Mouse (Mus musculus) heart, postnatal 36 days (tissue): ENCODE data around the gene Kif1b. TPM values are rescaled to one million over a fixed set of nuclear protein-coding genes. Genes with fewer than 3 reads are reported as not detected.

Experiments
- DNase-seq, 2 experiments: peaks; one replicate each; pipeline ENCODE4 v3.0.0; 2021 to 2022
- intact Hi-C: fragments of 180-260 bp; cut with DNase I; formaldehyde crosslinking; loops from one replicate; pipeline ENCODE4 v1.15.1; 2025
- total RNA-seq, 2 experiments: library from RNA; stranded (reverse); gene quantifications; 2 replicates each; pipeline ENCODE4 v1.2.3; 2021

Gene Kif1b
- total RNA-seq, 2 experiments from 2014 or later = 148 to 157 TPM

DNA sequence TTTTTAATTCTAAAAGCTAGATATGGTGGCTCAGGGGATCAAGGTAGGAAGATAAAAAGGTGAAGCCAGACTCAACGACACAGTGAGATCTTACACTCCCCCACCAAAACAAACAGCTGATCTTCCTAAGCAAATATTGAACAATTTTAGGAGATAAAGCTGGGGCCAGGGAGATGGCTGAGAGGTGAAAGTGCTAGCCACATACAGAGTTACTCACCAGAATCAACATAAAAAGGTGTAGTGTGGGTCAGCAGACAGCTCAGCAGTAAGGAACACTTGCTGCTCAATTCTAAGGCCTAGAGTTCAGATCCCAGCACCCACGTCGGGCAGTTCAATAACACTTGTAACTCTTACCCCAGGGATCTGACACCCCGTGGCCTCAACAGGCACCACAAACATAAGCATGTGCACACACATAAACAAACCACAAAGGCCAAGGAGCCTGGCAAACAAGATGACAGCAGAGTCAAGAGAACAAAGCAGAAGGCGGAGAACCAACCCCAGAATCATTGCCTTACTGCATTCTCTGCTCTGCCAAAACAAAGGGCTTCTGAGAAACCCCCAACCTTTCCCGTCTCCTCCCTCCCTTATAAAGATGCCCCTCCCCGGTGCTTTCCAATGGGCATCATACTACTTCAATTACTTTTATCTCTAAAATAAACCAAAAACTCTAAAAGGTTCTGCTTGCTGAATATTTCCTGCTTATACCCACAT, 25.3 kb downstream of the Kif1b start:
- intact Hi-C loops = no loop called here
- no peak for DNase-seq

DNA sequence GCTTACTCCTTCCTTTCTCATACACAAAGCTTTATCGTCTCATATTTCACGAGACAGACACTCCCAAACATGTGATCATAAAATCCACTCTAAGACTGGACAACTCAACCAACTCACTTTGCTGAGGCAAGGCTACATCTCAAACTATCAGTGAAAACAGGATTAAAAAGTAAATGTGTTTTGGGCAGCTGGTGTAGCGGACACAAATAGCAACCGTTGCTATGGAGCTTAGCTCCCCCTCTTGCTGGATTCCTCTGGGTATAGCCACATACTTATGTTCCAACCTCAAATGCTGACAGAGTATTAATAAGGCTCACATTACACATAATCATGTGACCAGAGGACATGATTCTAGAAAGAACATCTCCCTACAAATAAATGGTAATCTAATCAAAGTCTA, 29.9 kb downstream of the Kif1b start:
- intact Hi-C loops = no loop called here
- no peak for DNase-seq

DNA sequence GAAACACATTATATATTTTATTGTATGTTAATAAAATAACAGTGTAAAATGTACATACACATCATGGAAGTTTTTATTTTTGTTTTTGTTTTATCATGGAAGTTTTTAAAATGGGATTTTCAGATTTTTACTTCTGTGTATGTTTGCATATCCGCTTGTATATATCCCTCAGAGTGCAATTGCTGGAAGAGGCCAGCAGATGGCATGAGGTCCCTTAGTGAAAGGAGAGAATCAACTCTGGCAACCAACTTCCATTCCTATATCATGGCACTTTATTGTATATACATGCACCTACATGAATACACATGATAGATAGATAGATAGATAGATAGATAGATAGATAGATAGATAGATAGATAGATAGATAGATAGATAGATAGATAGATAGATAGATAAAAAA, 34.4 kb downstream of the Kif1b start:
- intact Hi-C loops = no loop called here
- no peak for DNase-seq

DNA sequence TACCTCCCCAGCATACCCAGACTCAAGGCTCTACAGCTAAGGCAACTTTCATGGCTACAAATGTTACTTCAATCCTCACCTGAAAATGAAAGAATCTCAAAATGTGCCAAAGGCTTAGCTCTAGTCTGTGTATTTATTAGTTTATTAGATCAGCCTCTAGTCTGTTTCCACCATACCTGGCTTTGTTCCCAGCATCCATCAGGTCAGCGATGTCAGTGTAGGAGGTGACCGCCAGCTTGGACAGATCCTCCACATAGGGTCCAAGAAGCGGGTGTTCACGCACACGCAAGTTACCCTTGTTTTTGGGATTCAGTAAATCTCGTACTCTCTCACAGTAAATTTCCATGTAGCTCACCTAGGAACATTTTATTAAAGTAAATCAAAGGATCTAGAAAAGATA, 37.0 kb downstream of the Kif1b start:
- intact Hi-C loops = no loop called here

DNA sequence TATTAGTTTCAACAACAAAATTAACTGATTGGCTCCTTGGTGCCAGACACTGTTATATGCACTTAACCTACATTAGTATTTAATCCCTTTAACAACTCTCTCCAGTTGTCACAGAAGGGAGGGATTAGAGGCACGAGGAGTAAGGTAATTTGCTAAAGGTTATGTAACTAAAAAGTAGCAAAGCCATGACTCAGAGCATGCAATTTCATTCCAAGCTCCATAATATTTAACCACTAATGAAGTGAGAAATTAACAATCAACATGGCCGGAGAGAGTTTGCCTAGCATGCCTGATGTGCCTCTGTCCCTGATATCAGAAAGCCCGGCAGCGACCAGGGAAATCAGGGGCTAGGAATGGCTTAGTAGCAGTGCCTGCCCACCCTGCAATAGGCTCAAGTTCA, 38.5 kb downstream of the Kif1b start:
- no peak for DNase-seq
- intact Hi-C loops = no loop called here

More for the DNA sequence above, 37.0 kb downstream of the Kif1b start:
- DNase-seq = no peak

DNA sequence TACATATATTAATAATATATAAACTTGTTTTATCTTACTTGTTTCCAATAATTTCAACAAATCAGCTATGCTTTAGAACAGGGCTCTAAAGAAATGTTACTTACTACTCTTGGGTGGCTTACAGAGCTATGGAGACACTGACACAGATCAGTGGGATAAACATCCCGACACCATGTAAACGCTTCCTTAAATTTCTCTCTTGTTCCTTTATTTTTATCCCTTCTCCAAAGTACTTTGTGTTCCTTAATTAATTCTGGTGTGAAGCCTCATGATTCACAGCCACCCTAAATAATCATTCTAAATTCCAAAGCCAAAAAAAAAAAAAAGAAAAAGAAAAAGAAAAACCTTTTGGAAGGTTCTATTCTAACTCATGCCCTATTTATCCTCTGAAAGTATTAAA, 42.6 kb downstream of the Kif1b start:
- intact Hi-C loops = no loop called here
- DNase-seq = no peak

DNA sequence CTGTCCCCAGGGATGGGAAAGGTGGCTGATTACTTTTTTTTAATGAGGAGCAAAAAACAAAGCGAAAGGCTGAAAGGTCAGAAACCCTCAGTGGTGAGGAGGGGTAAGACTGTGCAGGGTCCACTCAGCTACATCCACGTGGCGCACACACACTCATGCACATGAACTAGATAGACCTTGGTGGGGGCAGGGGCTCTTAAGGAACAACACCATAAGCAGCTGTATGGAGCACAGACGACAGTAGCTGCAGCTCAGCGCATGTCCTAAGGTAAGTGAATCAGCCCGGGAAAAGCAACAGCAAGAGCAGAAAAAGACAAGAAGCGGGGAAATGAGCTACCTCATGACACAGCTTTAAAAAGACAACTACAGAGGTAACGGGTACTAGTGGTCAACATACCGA, 44.3 kb downstream of the Kif1b start:
- DNase-seq = no peak

DNA sequence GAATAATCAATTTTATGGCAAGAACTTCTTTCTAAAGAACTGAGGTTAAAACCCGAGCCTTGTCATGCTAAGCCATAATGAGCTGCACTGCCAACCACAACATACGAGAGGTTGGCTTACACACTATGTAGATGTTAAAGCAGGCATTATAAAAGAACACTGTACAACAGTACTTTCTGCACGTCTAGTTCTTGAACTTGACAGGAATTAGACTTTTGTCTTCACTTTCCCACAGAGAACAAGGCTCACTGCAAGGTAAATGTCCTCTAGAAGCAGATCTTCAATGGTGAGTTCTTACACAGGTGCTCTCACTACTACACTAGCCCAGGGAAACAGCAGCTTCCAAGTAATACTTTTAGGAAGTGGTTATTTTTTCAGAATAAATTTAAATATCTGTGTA, 46.0 kb downstream of the Kif1b start:
- no peak for DNase-seq
- intact Hi-C loops = no loop called here

More for the DNA sequence above, 44.3 kb downstream of the Kif1b start:
- intact Hi-C loops = no loop called here

DNA sequence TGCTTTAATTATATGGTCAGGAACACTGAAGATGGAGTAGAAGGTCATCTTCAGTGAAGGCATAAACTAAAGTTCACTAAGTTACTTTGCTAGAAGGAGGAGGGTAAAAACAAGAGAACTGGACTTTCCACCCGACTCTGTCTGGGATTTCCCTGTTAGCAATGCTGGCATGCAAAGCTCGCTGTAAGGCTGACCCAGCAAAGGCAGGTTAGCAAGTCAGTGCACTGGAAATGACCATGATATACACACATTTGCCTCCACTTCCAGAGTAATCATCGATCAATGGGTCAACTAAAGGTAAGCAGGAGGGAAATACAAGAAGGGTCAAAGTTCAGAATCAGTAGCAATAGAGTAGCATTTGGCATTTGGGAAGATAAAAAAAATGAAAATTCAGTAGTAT, 46.6 kb downstream of the Kif1b start:
- intact Hi-C loops = no loop called here
- no peak for DNase-seq

DNA sequence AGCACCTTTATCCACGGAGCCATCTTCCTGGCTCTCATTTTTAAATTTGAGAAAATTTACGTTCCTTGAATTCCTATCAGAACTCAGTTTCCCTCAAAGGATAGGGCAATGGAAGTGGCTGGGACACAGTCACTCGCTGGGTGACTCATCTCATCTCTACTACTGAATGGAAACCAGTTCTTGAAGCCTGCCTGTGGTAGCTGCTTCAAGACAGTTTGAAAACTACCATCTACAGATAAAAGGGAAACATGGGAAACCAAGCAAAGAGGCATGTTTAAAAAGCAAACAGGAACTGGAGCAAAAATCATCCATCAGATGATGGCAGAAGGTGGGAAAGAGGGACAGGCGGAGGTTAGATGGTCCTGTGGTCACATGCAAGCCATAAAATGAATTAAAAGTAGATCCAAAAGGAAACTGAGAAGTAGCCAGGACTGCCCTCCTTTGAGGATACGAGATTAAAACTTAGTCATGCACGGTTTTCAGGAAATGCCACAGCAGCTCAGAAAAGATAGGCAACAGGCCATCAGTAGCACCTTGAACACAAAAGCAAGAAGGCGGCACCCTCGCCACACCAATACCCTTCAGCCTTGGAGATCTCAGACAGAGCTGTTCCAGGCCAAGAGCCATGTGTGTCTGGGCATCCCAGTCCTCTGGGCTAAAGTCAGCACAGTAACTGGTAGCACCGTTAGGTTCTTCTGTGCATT, 48.0 kb downstream of the Kif1b start:
- no peak for DNase-seq
- intact Hi-C loops = no loop called here

DNA sequence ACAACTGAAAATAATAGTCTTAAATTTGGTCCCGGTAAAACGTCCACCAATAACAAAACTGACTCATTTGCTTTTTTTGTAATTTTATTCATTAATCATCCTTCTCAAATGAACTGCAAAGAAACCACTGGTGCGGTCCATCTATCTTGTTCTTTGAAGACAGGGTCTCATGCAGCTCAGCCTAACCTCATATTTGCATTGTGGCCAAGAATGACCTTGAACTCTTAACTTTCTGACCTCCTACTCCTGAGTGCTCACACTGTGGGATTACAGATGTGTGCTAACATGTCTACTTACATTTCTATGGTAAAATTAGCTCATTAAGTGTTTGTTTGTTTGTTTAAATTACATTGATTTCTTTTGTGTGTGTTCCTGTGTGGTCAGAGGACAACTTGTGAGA, 48.6 kb downstream of the Kif1b start:
- intact Hi-C loops = no loop called here

DNA sequence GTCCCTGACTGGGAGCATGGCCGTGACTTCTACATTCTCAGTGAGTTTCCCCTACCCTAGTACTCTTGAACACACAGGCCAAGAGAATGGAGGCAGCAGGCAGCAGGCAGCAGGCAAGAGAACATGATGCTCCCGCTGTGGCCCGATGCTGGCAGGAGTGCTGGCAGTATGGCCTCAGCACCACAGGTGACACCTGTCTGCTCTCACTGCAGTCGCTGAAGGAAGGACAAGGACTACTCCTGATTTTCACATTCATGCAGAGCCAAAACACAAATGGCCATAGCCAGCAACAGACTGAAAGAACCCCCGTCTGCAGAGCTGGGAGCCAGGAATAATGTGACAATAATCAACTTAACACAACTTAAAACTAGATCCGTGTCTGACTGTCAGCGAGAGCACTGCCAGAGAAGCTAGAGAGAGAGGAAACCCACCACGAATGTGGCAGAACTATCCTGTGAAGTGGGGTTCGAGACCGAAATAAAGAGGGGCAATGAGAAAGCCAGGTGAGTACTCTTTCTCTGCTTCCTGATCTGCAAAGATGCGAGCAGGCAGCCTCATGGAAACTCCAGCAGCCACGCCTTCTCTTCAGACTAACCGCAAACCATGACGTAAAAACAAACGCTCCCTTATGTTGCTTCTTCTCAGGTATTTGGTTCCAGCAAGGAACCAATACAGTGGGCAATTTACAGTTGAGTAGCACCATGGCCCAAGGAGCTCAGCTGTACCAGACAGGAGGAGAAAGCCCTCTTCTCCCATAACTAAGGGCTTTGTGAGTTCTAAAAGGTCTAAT, 50.8 kb downstream of the Kif1b start:
- intact Hi-C loops = no loop called here
- DNase-seq = no peak

More for the DNA sequence above, 48.6 kb downstream of the Kif1b start:
- no peak for DNase-seq

DNA sequence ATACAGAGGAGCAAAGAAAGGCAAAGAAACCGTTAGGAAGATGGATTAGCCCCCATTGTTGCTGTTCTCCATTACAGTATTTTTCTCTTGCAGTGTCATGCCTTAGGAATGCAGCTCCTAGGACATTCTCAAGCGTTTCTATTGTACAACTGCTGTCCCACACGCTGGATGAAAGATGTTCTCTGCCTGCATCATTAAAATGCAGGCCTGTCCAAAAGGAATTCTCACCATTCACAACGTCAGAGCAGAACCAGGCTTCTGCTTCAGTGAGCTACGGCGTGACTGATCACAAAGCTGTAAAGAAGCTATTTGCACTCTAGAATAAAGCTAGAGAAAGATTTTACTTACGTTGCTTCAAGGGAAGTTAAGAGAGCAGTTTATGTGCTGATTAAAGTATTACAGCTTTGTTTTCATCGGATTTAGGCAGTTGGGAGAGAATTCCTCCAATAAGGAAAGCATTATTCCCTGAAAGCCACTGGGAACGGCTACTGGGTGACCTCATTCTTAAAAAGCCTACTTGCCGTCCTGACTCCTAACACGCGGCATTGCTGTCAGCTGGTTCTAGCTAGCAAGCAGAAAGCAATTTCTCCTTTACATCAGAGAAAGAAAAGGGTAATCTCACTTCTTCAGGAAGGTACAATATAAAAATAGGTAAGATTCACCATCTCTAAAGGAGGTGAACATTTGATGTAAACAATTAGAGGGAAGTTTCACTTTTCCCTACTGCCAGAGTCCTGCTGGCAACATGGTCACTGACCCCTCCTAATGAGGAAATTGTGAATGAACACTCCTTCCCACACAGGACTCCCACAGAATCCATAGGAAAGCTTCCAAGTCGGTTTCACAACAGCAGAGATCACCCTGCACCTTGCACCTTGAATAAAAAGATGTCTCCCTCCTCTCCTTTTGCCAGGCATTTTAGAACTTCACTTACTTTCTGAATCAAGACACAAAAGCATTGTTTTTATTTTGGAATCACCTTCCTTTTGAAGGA, 51.9 kb downstream of the Kif1b start:
- DNase-seq = no peak
- intact Hi-C loops = no loop called here

DNA sequence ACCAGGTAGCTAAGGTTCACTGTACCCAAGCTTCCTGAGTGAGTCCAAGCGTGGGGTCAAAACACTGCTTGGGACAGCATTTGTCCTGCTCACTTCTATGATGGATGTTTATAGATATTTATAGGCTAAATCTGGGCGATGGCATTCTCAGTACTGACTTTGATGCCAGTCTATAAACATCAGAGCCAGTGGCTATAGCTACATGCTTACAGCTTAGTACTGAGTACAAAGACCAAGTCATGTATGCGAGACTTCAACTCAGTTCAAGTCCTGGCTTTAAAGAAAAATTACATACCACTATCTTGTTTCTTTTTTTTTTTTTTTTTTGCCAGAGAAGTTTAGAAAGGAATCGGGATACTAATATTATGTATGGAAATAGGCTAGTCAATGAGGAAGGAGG, 52.7 kb downstream of the Kif1b start:
- intact Hi-C loops = no loop called here
- no peak for DNase-seq

DNA sequence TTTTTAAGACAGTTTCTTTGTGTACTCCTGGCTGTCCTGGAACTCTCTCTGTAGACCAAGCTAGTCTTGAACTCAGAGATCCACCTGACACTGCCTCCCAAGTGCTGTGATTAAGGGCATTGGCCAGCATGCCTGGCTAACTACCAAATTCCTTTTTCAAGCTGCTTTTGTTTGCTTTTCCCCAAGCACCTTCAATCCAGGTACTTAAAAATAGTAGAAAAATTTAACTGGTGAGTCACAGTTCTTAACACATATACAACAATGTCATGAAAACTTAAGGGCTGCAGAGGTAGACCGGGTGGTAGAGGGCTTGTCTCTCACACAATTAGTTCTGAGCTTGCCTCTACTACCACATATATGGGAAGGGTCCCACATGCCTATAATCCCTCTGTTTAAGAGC, 58.2 kb downstream of the Kif1b start:
- intact Hi-C loops = no loop called here
- no peak for DNase-seq

DNA sequence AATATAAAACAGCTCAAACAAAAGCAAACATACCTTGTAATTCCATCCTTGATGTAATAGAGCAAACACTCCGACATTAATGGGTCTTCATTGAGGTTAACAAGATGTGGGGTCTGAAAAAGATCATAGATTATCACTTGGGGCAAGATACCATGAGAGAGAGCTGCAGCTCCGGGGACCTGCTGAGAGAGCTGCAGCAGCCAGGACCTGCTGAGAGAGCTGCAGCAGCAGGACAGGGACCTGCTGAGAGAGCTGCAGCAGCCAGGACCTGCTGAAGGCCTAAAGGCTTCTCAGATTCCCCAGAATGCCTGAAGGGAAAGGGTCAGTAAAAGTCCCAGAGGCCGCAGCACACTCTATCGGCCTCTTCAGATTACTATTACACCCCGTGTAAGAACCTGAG, 59.7 kb downstream of the Kif1b start:
- intact Hi-C loops = no loop called here

DNA sequence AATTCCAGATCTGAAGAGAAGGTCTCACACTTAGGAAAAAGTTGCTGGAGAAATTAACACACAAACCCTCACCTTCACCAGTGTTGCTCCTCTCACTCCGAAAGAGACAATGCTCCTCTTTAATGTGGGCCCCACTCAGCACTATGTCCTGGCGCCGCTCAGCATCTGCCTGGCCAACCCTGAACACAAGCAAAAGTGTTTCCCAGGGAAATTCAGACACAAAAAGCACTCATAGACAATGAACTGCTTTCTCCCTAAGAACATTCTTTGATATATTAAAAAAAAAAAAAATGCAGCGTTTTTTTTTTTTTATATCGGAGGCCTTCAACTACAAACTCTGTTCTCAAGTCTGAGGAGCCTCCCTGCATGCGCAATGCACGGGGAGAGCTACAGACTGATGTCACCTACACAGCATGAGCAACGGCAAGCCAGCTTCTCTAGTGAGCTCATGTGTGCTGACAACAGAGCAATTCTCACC, 60.3 kb downstream of the Kif1b start:
- no peak for DNase-seq
- intact Hi-C loops = no loop called here

More for the DNA sequence above, 59.7 kb downstream of the Kif1b start:
- no peak for DNase-seq

DNA sequence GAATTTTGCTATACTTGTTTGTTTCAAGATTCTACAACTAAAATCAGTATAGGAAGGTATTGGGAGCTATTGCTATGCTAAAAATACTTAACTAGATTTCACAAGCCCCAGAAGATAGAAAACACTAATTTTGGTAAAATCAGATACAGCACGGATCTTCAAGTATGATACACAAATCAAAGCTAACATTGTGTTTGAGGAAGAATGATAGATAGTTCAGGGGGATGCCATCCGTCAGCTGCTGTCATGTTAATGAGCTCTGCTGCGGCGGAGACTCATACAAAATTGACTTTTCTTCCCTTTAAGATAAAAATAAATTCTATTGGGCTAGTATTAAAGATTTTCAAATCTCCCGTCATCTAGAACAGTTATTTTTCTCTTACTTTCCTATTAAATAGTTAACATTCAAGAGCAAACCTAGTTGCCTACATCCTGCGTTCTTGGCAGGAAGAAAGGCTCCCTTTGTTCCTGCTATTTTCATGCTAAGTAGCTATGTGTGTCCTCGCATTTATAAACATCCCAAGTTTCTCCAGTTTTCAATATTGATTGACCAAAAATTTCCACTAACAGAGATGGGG, 60.8 kb downstream of the Kif1b start:
- intact Hi-C loops = no loop called here
- no peak for DNase-seq

DNA sequence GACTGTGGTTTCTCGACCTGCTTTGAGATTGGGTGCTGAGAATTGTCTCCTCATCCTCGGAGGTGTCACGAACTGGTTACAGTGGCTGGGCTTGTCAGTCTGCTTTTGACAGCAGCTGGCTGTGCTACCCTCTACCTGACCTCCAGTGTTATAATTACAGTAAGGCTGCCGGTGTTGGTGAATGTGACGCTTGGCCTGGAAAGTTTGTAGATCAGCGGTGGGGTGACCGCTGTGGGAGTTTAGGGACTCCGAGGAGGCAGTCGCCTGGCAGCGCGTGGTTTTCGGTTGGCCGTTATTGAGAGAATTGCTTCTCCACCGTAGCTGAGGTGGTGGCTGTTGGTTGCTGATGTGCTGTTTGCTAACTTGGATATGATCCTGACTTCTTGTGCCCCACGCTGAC, 70.5 kb downstream of the Kif1b start:
- intact Hi-C loops = loop anchor here (2.0 kb wide), 1 partner anchor 70 kb away; the partner anchor contains the start of gene Kif1b
- DNase-seq = peak in 1 of 2 experiments; percentile 13

DNA sequence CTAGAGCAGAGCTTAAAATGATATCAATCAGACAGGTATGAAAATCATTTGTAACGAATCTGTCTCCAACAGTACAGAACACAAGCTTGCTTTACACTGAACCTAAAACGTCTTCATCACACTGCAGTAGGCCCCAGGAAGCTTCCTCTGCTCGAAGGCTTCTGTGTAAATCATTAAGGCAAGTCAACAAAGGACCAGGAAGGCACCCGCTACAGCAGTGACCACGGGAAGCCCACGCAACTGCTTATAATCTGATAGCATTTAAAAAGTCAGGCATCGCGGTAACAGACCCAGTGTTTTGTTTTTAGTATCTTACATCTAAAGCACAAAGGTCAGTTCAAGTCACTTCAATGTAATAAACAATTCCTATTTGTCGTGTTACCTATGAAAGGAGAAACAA, 73.6 kb downstream of the Kif1b start:
- DNase-seq = peak in 1 of 2 experiments; percentile 15
- intact Hi-C loops = no loop called here
